Mouse (Mus musculus) heart, adult 11 months (tissue): Measurements from ENCODE around the gene Gpr171.
A peak's percentile ranks its signal among the peaks of the same experiment; 100 is the strongest.

Experiments used
- DNase-seq: peaks from one replicate; pipeline ENCODE4 v3.0.0; 2022

Gpr171 gene

GRCm38 (mm10) chr3:59101218-59101986 lies at the start of gene Gpr171:
TSS of gene Gpr171 (minus strand) at chr3:59101821.
- DNase-seq: peak; percentile 36

GRCm38 (mm10) chr3:59150624-59151023 lies 49.0 kb upstream of the Gpr171 start:
- no peak for DNase-seq

GRCm38 (mm10) chr3:59149646-59150045 lies 48.0 kb upstream of the Gpr171 start:
- DNase-seq: peak; percentile 71

- DNase-seq: peak; percentile 86
These were observed 43.6 kb upstream of the Gpr171 start for GRCm38 (mm10) chr3:59145194-59145593.

GRCm38 (mm10) chr3:59141507-59142305 lies 40.1 kb upstream of the Gpr171 start:
- DNase-seq: peak; percentile 80

GRCm38 (mm10) chr3:59140941-59141340 lies 39.3 kb upstream of the Gpr171 start:
- DNase-seq: peak; percentile 22

- DNase-seq: peak; percentile 54
These were observed 38.5 kb upstream of the Gpr171 start for GRCm38 (mm10) chr3:59140115-59140514.

GRCm38 (mm10) chr3:59139651-59140051 lies 38.0 kb upstream of the Gpr171 start:
- DNase-seq: peak; percentile 67

- peak; percentile 87 for DNase-seq
These were observed 37.4 kb upstream of the Gpr171 start for GRCm38 (mm10) chr3:59138946-59139468.

- DNase-seq: peak; percentile 68
These were observed 34.5 kb upstream of the Gpr171 start for GRCm38 (mm10) chr3:59135911-59136653.

- DNase-seq: peak; percentile 46
These were observed 31.6 kb upstream of the Gpr171 start for GRCm38 (mm10) chr3:59133189-59133588.

GRCm38 (mm10) chr3:59131966-59132365 lies 30.3 kb upstream of the Gpr171 start:
- DNase-seq: no peak

- peak; percentile 87 for DNase-seq
These were observed 29.5 kb upstream of the Gpr171 start for GRCm38 (mm10) chr3:59131081-59131480.

GRCm38 (mm10) chr3:59130431-59130830 lies 28.8 kb upstream of the Gpr171 start:
- peak; percentile 93 for DNase-seq

GRCm38 (mm10) chr3:59129547-59129946 lies 27.9 kb upstream of the Gpr171 start:
- DNase-seq: peak; percentile 56

GRCm38 (mm10) chr3:59128681-59129080 lies 27.1 kb upstream of the Gpr171 start:
- DNase-seq: peak; percentile 60

- DNase-seq: peak; percentile 81
These were observed 24.3 kb upstream of the Gpr171 start for GRCm38 (mm10) chr3:59125783-59126555.

- DNase-seq: peak; percentile 86
These were observed 23.4 kb upstream of the Gpr171 start for GRCm38 (mm10) chr3:59125022-59125421.

- DNase-seq: peak; percentile 33
These were observed 20.3 kb upstream of the Gpr171 start for GRCm38 (mm10) chr3:59121780-59122449.

GRCm38 (mm10) chr3:59121067-59121730 lies 19.6 kb upstream of the Gpr171 start:
- peak; percentile 94 for DNase-seq

- peak; percentile 94 for DNase-seq
These were observed 12.4 kb upstream of the Gpr171 start for GRCm38 (mm10) chr3:59113973-59114517.
